Mouse (Mus musculus) adrenal gland, adult 10 weeks (tissue): Measurements from ENCODE around the gene Krba1. TPM values are rescaled to one million over a fixed set of nuclear protein-coding genes. Genes with fewer than 3 reads are reported as not detected.

Experiments
- polyA plus RNA-seq: library from polyadenylated mRNA; stranded (reverse); fragments of 350-450 nt; fragmentation: Illumina TruSeq; extraction: RNeasy Lipid Tissue Mini Kit (QIAGEN cat#74804); gene quantifications from one replicate; pipeline ENCODE4 v1.2.3, GENCODE M21; 2014; ENCODE audit warnings: low read depth, low replicate concordance

Gene Krba1
- polyA plus RNA-seq, result 9.7 TPM

DNA sequence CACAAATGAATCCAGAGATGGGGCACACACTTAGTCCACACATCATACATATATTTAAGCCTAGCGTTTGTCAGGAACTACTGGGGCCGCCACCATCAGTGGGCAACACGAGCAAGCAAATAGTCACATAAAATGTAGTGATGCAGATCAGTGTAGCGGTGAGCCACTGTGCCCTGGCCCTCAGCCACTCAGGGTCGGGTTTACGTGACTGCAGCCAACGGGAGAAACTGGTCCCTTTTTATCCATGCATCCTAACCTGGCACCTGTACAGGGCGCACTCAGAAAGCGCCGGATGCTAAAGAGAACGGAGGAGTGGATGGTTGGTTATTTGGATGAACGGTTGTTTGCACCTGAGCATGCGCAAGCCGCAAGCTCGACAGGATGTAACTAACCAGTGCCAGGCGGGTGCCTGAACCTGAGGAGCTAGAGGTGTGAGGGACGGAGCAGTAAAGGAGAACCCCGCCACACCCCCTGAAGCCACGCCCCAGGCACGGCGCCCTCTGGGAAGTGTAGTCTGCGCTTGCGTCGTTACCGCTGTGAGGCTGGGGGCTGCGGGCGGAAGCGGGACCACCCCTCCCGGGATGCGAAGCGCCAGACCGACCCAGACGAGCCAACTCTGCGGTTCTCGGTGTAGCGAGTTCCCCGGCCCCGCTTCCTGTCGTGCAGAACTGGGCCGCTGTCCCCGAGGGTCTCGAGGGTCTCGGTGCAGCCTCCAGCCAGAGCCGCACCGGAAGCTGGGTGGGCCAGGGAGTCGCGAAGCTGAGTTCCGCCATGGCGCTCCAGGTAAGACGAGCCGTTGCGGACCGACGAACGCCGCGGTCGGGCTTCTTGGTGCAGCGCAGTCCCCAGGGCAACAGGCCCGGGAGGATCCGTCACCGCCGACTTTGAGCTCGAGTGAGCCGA, at the start of gene Krba1:
Gene Krba1, plus strand, starts transcription at position 482 of the 903 bp plus-strand sequence.

DNA sequence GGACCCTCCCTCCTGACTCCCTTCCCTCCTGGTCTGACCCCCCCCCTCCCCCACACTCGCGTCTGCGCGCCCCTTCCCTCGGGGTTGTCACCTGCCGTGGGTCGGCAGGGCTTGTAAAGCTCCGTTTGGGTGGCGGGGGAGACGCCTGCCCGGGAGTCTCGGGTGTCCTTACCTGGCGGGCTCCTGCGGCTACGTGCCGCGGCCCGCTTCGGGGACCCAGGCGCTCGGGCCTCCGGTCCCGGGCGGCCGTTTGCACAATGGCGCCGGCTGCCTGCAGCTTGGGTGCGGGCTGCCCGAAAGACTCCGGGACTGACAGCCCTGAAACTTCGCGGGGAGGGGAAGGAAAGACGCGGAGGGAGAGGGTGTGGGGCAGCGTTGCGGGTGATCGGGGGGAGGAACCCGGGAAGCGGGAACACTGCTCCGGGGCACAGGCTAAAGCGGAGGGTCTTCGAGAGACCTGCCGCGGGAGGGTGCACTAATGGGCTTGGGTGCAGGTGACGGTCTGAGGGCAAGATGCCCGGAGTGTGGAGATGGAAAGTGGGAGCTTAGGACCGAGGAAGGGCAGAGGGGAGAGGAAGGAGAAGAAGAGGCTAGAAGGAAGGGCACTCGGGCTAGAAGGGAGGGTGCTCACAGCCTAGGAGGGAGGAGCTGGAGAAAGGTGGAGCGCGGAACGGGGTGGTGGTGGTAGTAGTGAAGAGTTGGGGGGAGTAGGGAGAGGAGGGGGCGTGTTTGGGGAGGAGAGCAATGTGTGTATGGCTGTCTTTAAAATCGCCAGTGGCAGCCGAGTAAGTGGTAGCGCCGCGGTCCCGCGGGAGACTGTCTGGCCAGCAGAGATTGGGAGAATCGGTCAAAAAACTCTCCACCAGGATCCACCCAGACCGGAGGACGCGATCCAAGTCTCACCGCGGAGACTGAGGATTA, 50.1 kb downstream of the Krba1 start, which contains the start of gene Zfp467:
Gene Zfp467, minus strand, starts transcription at position 645 of the 921 bp plus-strand sequence.

GRCm38 (mm10) chr6:48447929-48448328, 52.5 kb downstream of the Krba1 start, which contains the start of gene Sspo:
Gene Sspo, plus strand, starts transcription at chr6:48448229.

Other genes starting within 250 kb of the Krba1 start
- 14.9 TPM for gene Zfp467, start 50.2 kb downstream of the Krba1 start, polyA plus RNA-seq
- not detected for gene Sspo, start 52.6 kb downstream of the Krba1 start, polyA plus RNA-seq
- gene Atp6v0e2, start 142.0 kb downstream of the Krba1 start, polyA plus RNA-seq, result 55.5 TPM
- gene Lrrc61, start 159.2 kb downstream of the Krba1 start, polyA plus RNA-seq, result 8.5 TPM
- 7.2 TPM for gene Rarres2, start 177.2 kb downstream of the Krba1 start, polyA plus RNA-seq
- not detected for gene Gm45021, start 194.0 kb downstream of the Krba1 start, polyA plus RNA-seq
- 12.8 TPM for gene Repin1, start 198.3 kb downstream of the Krba1 start, polyA plus RNA-seq
- not detected for gene Gm44965, start 198.4 kb downstream of the Krba1 start, polyA plus RNA-seq
- 0.12 TPM for gene Zfp775, start 206.5 kb downstream of the Krba1 start, polyA plus RNA-seq
- gene AI854703, start 231.2 kb downstream of the Krba1 start, polyA plus RNA-seq, result 0.35 TPM